Mouse (Mus musculus): ENCODE measurements around the gene Phf3.
"Not testable (repeated sequence)": the region's sequence is repeated elsewhere in the genome, so short reads cannot be mapped to it uniquely, and the experiment has no call there.

The Phf3 gene

GRCm38 (mm10) chr1:30873541-30874260 lies at the start of gene Phf3:
Gene Phf3 (minus strand): TSS chr1:30873921.
- DNase-seq (ENCODE audit: low spot score in 2 of 2) = peak; percentile 90

- DNase-seq (ENCODE audit: low spot score in 2 of 2) = no peak
Observed at GRCm38 (mm10) chr1:30922237-30922636, 48.5 kb upstream of the Phf3 start.

GRCm38 (mm10) chr1:30921252-30921651 lies 47.5 kb upstream of the Phf3 start:
- no peak for DNase-seq (ENCODE audit: low spot score in 2 of 2)

GRCm38 (mm10) chr1:30920620-30921177 lies 47.0 kb upstream of the Phf3 start:
- DNase-seq (ENCODE audit: low spot score in 2 of 2) = peak in 1 of 2 experiments; percentile 11

- DNase-seq (ENCODE audit: low spot score in 2 of 2) = no peak
Observed at GRCm38 (mm10) chr1:30910172-30910571, 36.5 kb upstream of the Phf3 start.

GRCm38 (mm10) chr1:30908797-30909196 lies 35.1 kb upstream of the Phf3 start:
- no peak for DNase-seq (ENCODE audit: low spot score in 2 of 2)

GRCm38 (mm10) chr1:30903480-30904218 lies 29.9 kb upstream of the Phf3 start:
- DNase-seq (ENCODE audit: low spot score in 2 of 2) = no peak

GRCm38 (mm10) chr1:30898691-30899090 lies 25.0 kb upstream of the Phf3 start:
- DNase-seq (ENCODE audit: low spot score in 2 of 2) = no peak

- not testable (repeated sequence) for DNase-seq (ENCODE audit: low spot score in 2 of 2)
Observed at GRCm38 (mm10) chr1:30895366-30895765, 21.6 kb upstream of the Phf3 start.

- not testable (repeated sequence) for DNase-seq (ENCODE audit: low spot score in 2 of 2)
Observed at GRCm38 (mm10) chr1:30883806-30884205, 10.1 kb upstream of the Phf3 start.

- no peak for DNase-seq (ENCODE audit: low spot score in 2 of 2)
Observed at GRCm38 (mm10) chr1:30875746-30876145, 2.0 kb upstream of the Phf3 start.

GRCm38 (mm10) chr1:30874261-30875131 lies 775 bp upstream of the Phf3 start:
- no peak for DNase-seq (ENCODE audit: low spot score in 2 of 2)

GRCm38 (mm10) chr1:30872836-30873540 lies 733 bp downstream of the Phf3 start:
- DNase-seq (ENCODE audit: low spot score in 2 of 2) = peak in 1 of 2 experiments; percentile 50

GRCm38 (mm10) chr1:30867786-30868185 lies 5.9 kb downstream of the Phf3 start:
- no peak for DNase-seq (ENCODE audit: low spot score in 2 of 2)

- no peak for DNase-seq (ENCODE audit: low spot score in 2 of 2)
Observed at GRCm38 (mm10) chr1:30852518-30852917, 21.2 kb downstream of the Phf3 start.

GRCm38 (mm10) chr1:30851920-30852319 lies 21.8 kb downstream of the Phf3 start:
- no peak for DNase-seq (ENCODE audit: low spot score in 2 of 2)

GRCm38 (mm10) chr1:30850906-30851305 lies 22.8 kb downstream of the Phf3 start:
- no peak for DNase-seq (ENCODE audit: low spot score in 2 of 2)

- DNase-seq (ENCODE audit: low spot score in 2 of 2) = no peak
Observed at GRCm38 (mm10) chr1:30849955-30850354, 23.8 kb downstream of the Phf3 start.

- no peak for DNase-seq (ENCODE audit: low spot score in 2 of 2)
Observed at GRCm38 (mm10) chr1:30847706-30848105, 26.0 kb downstream of the Phf3 start.

GRCm38 (mm10) chr1:30839662-30840061 lies 34.1 kb downstream of the Phf3 start:
- no peak for DNase-seq (ENCODE audit: low spot score in 2 of 2)

- no peak for DNase-seq (ENCODE audit: low spot score in 2 of 2)
Observed at GRCm38 (mm10) chr1:30835512-30835911, 38.2 kb downstream of the Phf3 start.
